Mouse (Mus musculus) neural tube, embryonic 14.5 days (tissue): ENCODE measurements around the gene Igf2bp3. TPM values are rescaled to one million over a fixed set of nuclear protein-coding genes. Genes with fewer than 3 reads are reported as not detected.

Source experiments
- ATAC-seq: fragments of 200-750 bp; cut with Nextera tagmentation; 2 replicates; pipeline ENCODE4 v1.8.0; 2017; ENCODE audit warnings: low read depth, mild to moderate bottlenecking, moderate TSS enrichment, moderate library complexity
- H3K27ac ChIP-seq: fragments of 300-500 bp; sonication (generic); 2 replicates; pipeline ENCODE4 v1.5.1; 2014; ENCODE audit warnings: low read depth, mild to moderate bottlenecking, control low read depth, low read length, moderate library complexity, mixed read lengths
- H3K27me3 ChIP-seq: fragments of 300-500 bp; sonication (generic); 2 replicates; pipeline ENCODE4 v1.6.1; 2014; ENCODE audit warnings: low read length; ENCODE audit not compliant: control insufficient read depth, insufficient read depth
- H3K36me3 ChIP-seq: fragments of 300-500 bp; sonication (generic); 2 replicates; pipeline ENCODE4 v1.6.1; 2014; ENCODE audit warnings: low read length, mixed read lengths; ENCODE audit not compliant: control insufficient read depth, insufficient read depth
- H3K4me1 ChIP-seq: fragments of 300-500 bp; sonication (generic); 2 replicates; pipeline ENCODE4 v1.6.1; 2014; ENCODE audit warnings: low read length; ENCODE audit not compliant: control insufficient read depth, insufficient read depth
- H3K4me2 ChIP-seq: fragments of 300-500 bp; sonication (generic); 2 replicates; pipeline ENCODE4 v1.6.1; 2014; ENCODE audit warnings: mild to moderate bottlenecking, low read depth, low read length, control low read depth
- H3K4me3 ChIP-seq: fragments of 300-500 bp; sonication (generic); 2 replicates; pipeline ENCODE4 v1.5.1; 2014; ENCODE audit warnings: low read depth, low read length, control low read depth, mixed read lengths
- H3K9ac ChIP-seq: fragments of 300-500 bp; sonication (generic); replicated peaks from 2 replicates; pipeline ENCODE4 v1.6.1; 2014; ENCODE audit warnings: low read depth, mild to moderate bottlenecking, control low read depth, low read length, mixed read lengths
- H3K9me3 ChIP-seq: fragments of 300-500 bp; sonication (generic); 2 replicates; pipeline ENCODE4 v1.6.1; 2016; ENCODE audit warnings: low read length; ENCODE audit not compliant: control insufficient read depth
- WGBS: fragments of 180-500 bp; shearing (Covaris S2); extraction: QIAGEN DNeasy Blood & Tissue Kit; methylation state at CpG from one replicate; pipeline ENCODE4 v1.1.7; 2014; 5-methylcytosine and 5-hydroxymethylcytosine counted together
- polyA plus RNA-seq: library from polyadenylated mRNA; unstranded; fragments of >200 nt; fragmentation: Nextera tagmentation; extraction: Ambion mirVana; gene quantifications from 2 replicates; pipeline ENCODE4 v1.2.1, GENCODE M21; 2014

Igf2bp3 gene
- polyA plus RNA-seq, 1 experiment from 2014 or later = 26.9 TPM

DNA sequence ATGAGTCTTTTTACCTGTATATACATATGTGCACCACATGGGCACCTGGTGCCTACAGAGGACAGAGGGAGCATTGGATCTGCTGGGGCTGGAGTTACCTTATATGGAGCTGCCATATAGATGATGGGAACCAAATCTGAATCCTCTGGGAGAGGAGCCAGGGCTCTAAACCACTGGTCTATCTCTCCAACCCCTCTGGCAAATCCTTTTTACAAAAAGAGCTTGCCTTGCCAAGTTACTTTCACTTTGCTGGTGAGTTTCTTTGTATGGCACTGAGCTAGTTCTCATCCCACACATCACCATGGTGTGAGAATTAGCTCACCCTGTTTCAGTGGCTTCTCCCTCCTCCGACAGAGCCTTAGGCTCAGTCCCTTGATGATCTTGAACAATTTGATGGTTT is 8.3 kb downstream of the Igf2bp3 start:
- WGBS = 86% methylated on average over 1 of the region's 1 CpGs
- Histone ChIP-seq H3K27me3 (no peaks in the 10 kb centered on the region), H3K36me3 (no peaks in the 10 kb centered on the region), H3K9ac (no peak overlapping the region), H3K9me3 (no peaks in the 10 kb centered on the region), H3K27ac (no peak overlapping the region), H3K4me2 (no peak overlapping the region), H3K4me1 (peaks cover 9% of the 10 kb centered on the region), H3K4me3 (no peak overlapping the region)
- ATAC-seq = no peak

DNA sequence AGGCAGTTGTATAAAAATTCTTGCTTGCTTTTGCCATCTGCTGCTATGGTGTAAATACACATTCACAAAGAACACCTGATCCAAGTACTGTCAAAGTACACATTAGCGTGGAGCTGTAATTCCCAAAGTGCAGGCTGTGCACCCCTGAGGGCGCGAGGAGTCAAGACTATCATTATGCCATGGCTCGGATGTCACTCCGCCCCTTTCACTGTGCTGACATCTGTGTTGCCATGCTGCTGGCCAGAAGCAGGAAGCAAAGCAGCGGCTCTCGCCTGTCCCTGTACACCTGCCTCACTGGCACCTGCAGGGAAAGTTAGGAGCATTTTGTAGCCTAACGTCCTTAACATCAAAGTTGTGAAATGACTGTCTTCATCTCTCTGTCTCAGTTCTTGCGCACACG is 19.6 kb downstream of the Igf2bp3 start:
- H3K36me3 ChIP-seq = no peaks in the 10 kb centered on the region
- 69% methylated on average over 10 of the region's 10 CpGs for WGBS
- no peak for ATAC-seq

DNA sequence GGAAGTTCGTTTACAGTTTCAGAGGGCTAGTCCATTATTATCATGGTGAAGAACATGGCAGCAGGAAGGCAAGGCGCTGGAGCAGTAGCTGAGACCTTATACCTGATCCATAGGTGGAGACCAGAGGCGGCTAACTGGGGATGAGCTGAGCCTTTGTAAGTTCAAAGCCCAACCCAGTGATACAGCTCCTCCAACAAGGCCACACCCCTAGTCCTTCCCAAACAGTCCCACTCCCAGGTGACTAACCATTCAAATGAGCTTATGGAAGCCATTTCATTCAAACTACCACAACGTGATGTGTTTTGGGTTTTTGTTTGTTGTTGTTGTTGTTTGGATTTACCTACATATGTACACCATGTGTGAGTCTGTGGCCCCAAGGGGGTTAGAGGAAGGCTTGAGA is 20.2 kb downstream of the Igf2bp3 start:
- ATAC-seq = no peak
- H3K9me3 ChIP-seq = no peaks in the 10 kb centered on the region
- no peak overlapping the region for H3K27ac ChIP-seq
- H3K36me3 ChIP-seq = no peaks in the 10 kb centered on the region
- H3K4me2 ChIP-seq = no peak overlapping the region
- H3K4me1 ChIP-seq = no peaks in the 10 kb centered on the region
- no peaks in the 10 kb centered on the region for H3K27me3 ChIP-seq
- no peak overlapping the region for H3K4me3 ChIP-seq
- H3K9ac ChIP-seq = no peak overlapping the region
- WGBS = 98% methylated on average over 4 of the region's 4 CpGs

More for the DNA sequence above, 19.6 kb downstream of the Igf2bp3 start:
- H3K4me2 ChIP-seq = no peak overlapping the region
- H3K9ac ChIP-seq = no peak overlapping the region
- H3K4me3 ChIP-seq = no peak overlapping the region
- no peaks in the 10 kb centered on the region for H3K27me3 ChIP-seq
- no peaks in the 10 kb centered on the region for H3K4me1 ChIP-seq
- H3K9me3 ChIP-seq = no peaks in the 10 kb centered on the region
- H3K27ac ChIP-seq = no peak overlapping the region

DNA sequence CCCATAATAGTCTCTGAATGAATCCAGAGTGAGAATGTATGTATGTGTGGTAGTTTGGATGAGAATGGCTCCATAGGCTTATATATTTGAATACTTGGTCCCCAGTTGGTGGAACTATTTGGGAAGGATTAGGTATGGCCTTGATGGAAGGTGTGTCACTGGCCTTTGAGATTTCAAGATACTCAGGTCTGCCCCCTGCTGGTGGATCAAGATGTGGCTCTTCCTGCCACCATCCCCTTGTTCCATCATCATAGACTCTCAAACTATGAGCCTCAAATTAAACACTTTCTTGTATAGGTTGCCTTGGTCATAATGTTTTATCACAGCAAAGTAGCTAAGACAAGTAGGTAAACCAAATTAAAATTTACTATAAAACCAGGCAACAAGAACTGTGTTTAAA is 25.4 kb downstream of the Igf2bp3 start:
- H3K9ac ChIP-seq = no peak overlapping the region
- no peaks in the 10 kb centered on the region for H3K4me1 ChIP-seq
- no peaks in the 10 kb centered on the region for H3K36me3 ChIP-seq
- no peak overlapping the region for H3K27ac ChIP-seq
- H3K9me3 ChIP-seq = no peaks in the 10 kb centered on the region
- ATAC-seq = no peak
- no peaks in the 10 kb centered on the region for H3K27me3 ChIP-seq
- H3K4me3 ChIP-seq = no peak overlapping the region
- H3K4me2 ChIP-seq = no peak overlapping the region

DNA sequence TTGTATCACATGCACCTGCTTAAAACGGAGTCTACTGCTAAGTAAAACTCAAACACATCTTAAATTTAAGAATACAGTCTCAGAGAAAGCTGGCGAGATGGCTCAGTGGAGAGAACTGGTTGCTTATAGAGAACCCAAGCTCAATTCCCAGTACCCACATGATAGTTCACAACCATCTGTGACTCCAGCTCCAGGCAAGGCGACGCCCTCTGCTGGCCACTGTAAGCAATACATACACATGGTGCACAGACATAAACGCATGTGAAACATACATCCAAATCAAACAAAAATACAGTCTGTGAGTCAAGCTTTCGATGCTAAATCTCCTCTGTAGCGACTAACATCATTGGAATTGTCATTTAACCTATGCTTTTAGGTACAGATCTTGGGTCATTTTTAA is 27.5 kb downstream of the Igf2bp3 start:
- 90% methylated on average over 7 of the region's 7 CpGs for WGBS
- Histone ChIP-seq H3K9ac (no peak overlapping the region), H3K27me3 (no peaks in the 10 kb centered on the region), H3K27ac (no peak overlapping the region), H3K4me3 (no peak overlapping the region), H3K4me1 (no peaks in the 10 kb centered on the region), H3K36me3 (no peaks in the 10 kb centered on the region), H3K9me3 (no peaks in the 10 kb centered on the region), H3K4me2 (no peak overlapping the region)
- ATAC-seq = no peak

DNA sequence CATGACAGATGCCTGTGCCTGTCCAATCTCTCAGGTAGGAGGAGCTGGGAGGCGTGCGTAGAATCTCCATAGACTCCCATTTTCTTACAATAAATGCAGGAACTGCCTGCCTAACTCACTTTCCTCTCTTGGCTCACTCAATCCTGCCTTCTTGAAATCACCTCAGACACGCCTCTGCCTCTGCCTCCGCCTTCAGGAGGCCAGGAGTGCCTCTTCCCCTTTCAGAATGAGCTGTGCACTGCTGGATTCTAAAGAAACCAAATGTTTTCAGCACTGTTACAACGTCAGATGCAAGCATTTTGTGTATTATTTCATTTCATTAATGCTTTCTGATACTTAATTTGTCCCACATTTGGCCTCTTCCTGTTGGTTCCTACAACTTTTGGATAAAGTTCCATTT is 38.7 kb downstream of the Igf2bp3 start:
- Histone ChIP-seq H3K4me2 (no peak overlapping the region), H3K27ac (no peak overlapping the region), H3K9me3 (no peaks in the 10 kb centered on the region), H3K9ac (no peak overlapping the region), H3K27me3 (no peaks in the 10 kb centered on the region), H3K4me1 (no peaks in the 10 kb centered on the region), H3K4me3 (no peak overlapping the region), H3K36me3 (no peaks in the 10 kb centered on the region)
- WGBS = 92% methylated on average over 5 of the region's 5 CpGs
- ATAC-seq = no peak

DNA sequence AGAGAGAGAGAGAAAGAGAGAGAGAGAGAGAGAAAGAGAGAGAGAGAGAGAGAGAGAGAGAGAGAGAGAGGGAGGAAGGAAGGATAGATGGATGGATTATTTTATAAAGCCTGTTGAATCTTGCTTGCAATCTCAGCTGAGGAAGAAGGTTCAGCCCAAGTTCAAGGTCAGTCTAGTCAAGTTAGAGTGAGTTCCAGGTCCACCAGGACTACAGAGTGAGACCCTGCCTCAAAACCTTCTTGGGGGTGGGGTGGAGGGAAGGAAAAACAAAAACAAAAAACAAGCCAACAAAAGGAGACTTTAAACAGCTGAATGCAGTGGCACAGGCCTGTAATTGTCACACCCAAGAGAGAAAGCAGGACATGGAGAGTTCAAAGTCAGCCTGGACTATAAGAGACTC is 40.1 kb downstream of the Igf2bp3 start:
- H3K4me2 ChIP-seq = no peak overlapping the region
- H3K4me1 ChIP-seq = no peaks in the 10 kb centered on the region
- H3K36me3 ChIP-seq = no peaks in the 10 kb centered on the region
- no peak overlapping the region for H3K9ac ChIP-seq
- H3K27ac ChIP-seq = no peak overlapping the region
- no peak overlapping the region for H3K4me3 ChIP-seq
- no peaks in the 10 kb centered on the region for H3K27me3 ChIP-seq
- no peaks in the 10 kb centered on the region for H3K9me3 ChIP-seq
- no peak for ATAC-seq

DNA sequence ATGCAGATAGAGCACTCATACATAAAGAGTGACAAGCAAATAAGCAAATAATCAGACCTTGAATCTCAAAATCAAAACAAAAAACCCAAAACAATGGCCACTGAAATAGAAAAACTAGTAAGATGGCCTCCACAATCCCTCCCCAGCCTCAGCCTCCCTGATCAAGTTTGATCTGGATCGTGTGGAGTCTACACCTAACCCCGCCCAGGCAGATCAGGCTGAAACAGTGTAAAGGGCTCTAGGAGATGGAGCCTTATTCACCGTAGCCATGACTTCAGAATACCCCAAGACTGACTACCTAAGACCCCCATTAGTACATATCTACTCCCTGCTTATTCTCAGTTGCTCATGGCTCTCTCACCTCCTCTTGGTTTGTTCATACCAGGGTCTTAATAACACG is 41.1 kb downstream of the Igf2bp3 start:
- no peak for ATAC-seq
- Histone ChIP-seq H3K4me2 (no peak overlapping the region), H3K9me3 (no peaks in the 10 kb centered on the region), H3K4me1 (no peaks in the 10 kb centered on the region), H3K36me3 (no peaks in the 10 kb centered on the region), H3K9ac (no peak overlapping the region), H3K4me3 (no peak overlapping the region), H3K27ac (no peak overlapping the region), H3K27me3 (no peaks in the 10 kb centered on the region)
- WGBS = 80% methylated on average over 4 of the region's 4 CpGs

DNA sequence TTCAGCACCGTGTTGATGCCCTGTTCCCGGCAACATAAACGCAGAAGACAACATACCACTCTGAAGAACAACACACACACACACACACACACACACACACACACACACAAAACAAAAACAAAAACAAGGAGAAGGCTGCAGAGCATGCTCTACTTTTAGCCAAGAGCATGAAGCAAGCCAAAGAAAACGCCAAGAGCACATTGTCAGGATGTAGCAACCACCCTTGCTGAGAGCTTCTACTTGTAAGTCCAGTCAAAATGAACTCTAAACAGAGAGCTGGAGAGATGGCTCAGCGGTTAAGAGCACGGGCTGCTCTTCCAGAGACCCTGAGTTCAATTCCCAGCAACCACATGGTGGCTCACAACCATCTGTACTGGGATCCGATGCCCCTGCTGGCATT is 41.5 kb downstream of the Igf2bp3 start:
- Histone ChIP-seq H3K27ac (no peak overlapping the region), H3K4me3 (no peak overlapping the region), H3K9me3 (no peaks in the 10 kb centered on the region), H3K4me2 (no peak overlapping the region), H3K27me3 (no peaks in the 10 kb centered on the region), H3K36me3 (no peaks in the 10 kb centered on the region), H3K4me1 (no peaks in the 10 kb centered on the region), H3K9ac (no peak overlapping the region)
- WGBS = 88% methylated on average over 7 of the region's 7 CpGs
- ATAC-seq = no peak

DNA sequence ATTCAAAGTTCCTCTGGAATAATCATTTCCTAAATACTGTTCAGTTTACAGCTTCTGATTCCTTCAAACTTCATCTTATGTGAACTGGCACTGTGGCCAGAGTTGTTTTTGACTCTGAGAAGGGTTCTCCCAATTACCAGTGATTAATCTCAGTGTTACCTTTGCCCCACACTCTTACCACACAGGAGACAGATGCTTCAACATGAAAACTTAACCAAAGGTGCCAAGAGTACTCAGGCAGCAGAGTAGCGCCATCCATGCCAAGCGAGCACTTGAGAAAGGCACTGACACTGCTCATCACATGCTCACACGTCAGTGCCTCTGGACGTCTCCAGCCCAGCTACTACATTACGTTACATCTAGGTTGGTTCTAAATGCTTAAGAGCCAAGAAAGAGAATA is 43.5 kb downstream of the Igf2bp3 start:
- ATAC-seq = no peak
- WGBS = 90% methylated on average over 5 of the region's 5 CpGs

More for the DNA sequence above, 43.5 kb downstream of the Igf2bp3 start:
- Histone ChIP-seq H3K36me3 (no peaks in the 10 kb centered on the region), H3K4me2 (no peak overlapping the region), H3K27me3 (no peaks in the 10 kb centered on the region), H3K27ac (no peak overlapping the region), H3K9ac (no peak overlapping the region), H3K4me1 (no peaks in the 10 kb centered on the region), H3K9me3 (no peaks in the 10 kb centered on the region), H3K4me3 (no peak overlapping the region)
